Comparison of ENCODE assay signal across 11 mouse cellular contexts in genomic region chr6:64798804-64799203, GRCm38 (mm10).
DNase-seq lines count a peak whose midpoint lies in the region; ATAC-seq and TF ChIP-seq lines count a peak whose summit lies in the region.
"Had no signal": no experiment of that assay in that cellular context is flagged by ENCODE, and none has a peak within 500 bp of the region (broad histone marks: within the 10 kb centered on the region; RNA-seq: fewer than 3 reads in every experiment).

No protein-coding gene starts in this region.

- no peak for DNase-seq in kidney, adult 2 months
- DNase-seq in forebrain, embryonic 10.5 days (ENCODE audit: extremely low spot score, low spot score), result no peak
- no peak for DNase-seq in midbrain, embryonic 14.5 days
- no peak for DNase-seq in thymus, postnatal 25 days
- DNase-seq in left cerebral cortex, postnatal 4 days, result no peak
- DNase-seq: cerebellum, adult 11 months; kidney, adult 11 months had no signal

- TF ChIP-seq POLR2A in kidney, adult 2 months (IDR thresholded peaks at IDR 0.05; ENCODE audit: low read depth, low read length), result no peak

- H3K27ac ChIP-seq in kidney, embryonic 16.5 days (ENCODE audit: low read length), result no peak overlapping the region
- H3K27ac ChIP-seq in kidney, adult 2 months (ENCODE audit: insufficient read depth, low read depth, low read length), result no peak overlapping the region
- no peak overlapping the region for H3K27ac ChIP-seq in forebrain, embryonic 10.5 days
- no peak overlapping the region for H3K27ac ChIP-seq in hindbrain, embryonic 15.5 days (replicated peaks)
- H3K27ac ChIP-seq in midbrain, embryonic 14.5 days (replicated peaks; ENCODE audit: low read depth, low read length), result no peak overlapping the region

- H3K4me1 ChIP-seq in kidney, embryonic 16.5 days (ENCODE audit: insufficient read depth, low read length), result no peaks in the 10 kb centered on the region
- H3K4me1 ChIP-seq in kidney, adult 2 months (ENCODE audit: control insufficient read depth, insufficient read depth, low read length), result 0 out of 2 replicates have a peak, but pooled peaks cover 3% of the 10 kb centered on the region
- peaks cover 16% of the 10 kb centered on the region for H3K4me1 ChIP-seq in forebrain, embryonic 10.5 days
- 0 out of 2 replicates have a peak, but pooled peaks cover 4% of the 10 kb centered on the region for H3K4me1 ChIP-seq in hindbrain, embryonic 15.5 days (replicated peaks)
- H3K4me1 ChIP-seq in midbrain, embryonic 14.5 days (ENCODE audit: control insufficient read depth, insufficient read depth, low read length), result peaks cover 3% of the 10 kb centered on the region; the same call in 1 of the 2 replicates

- no peak for TF ChIP-seq CTCF in kidney, adult 2 months (conservative IDR thresholded peaks at IDR 0.05; ENCODE audit: insufficient read depth, insufficient read length, low read depth, low read length)

- ATAC-seq in kidney, embryonic 16.5 days (ENCODE audit: low FRiP score, low TSS enrichment), result no peak
- ATAC-seq in hindbrain, embryonic 15.5 days (ENCODE audit: low FRiP score, low read depth), result peak; percentile 32; the same call in 1 of the 2 replicates
- ATAC-seq in midbrain, embryonic 14.5 days (ENCODE audit: low FRiP score, low TSS enrichment), result no peak
- no peak for ATAC-seq in erythroblast, adult 5-6 weeks (replicated peaks; ENCODE audit: low FRiP score, poor library complexity, severe bottlenecking)
- ATAC-seq: activated CD4-positive, CD25-positive, alpha-beta regulatory T cell, adult 4 months had no signal

- no peaks in the 10 kb centered on the region for H3K9me3 ChIP-seq in kidney, embryonic 16.5 days (ENCODE audit: low read length)
- H3K9me3 ChIP-seq in forebrain, embryonic 10.5 days, result no peaks in the 10 kb centered on the region
- no peaks in the 10 kb centered on the region for H3K9me3 ChIP-seq in hindbrain, embryonic 15.5 days
- no peaks in the 10 kb centered on the region for H3K9me3 ChIP-seq in midbrain, embryonic 14.5 days (ENCODE audit: control insufficient read depth, low read length)

- 0 out of 2 replicates have a peak overlapping the region, but pooled peaks have one; percentile 40 for H3K4me3 ChIP-seq in kidney, embryonic 16.5 days (ENCODE audit: low read length)
- H3K4me3 ChIP-seq in kidney, adult 2 months (ENCODE audit: insufficient read depth, low read depth, low read length), result no peak overlapping the region
- peak overlapping the region; percentile 57 for H3K4me3 ChIP-seq in forebrain, embryonic 10.5 days
- H3K4me3 ChIP-seq in hindbrain, embryonic 15.5 days, result peak overlapping the region; percentile 48
- H3K4me3 ChIP-seq in midbrain, embryonic 14.5 days (replicated peaks; ENCODE audit: low read depth, low read length), result peak overlapping the region; percentile 35

- H3K27me3 ChIP-seq in kidney, embryonic 16.5 days (ENCODE audit: insufficient read depth, low read length), result peaks cover 4% of the 10 kb centered on the region; the same call in 1 of the 2 replicates
- H3K27me3 ChIP-seq in kidney, adult 2 months (replicated peaks; ENCODE audit: control insufficient read depth, insufficient read depth, low read length), result no peaks in the 10 kb centered on the region
- peaks cover 16% of the 10 kb centered on the region for H3K27me3 ChIP-seq in forebrain, embryonic 10.5 days (ENCODE audit: poor library complexity, severe bottlenecking)
- H3K27me3 ChIP-seq in hindbrain, embryonic 15.5 days, result 0 out of 2 replicates have a peak, but pooled peaks cover 3% of the 10 kb centered on the region
- no peaks in the 10 kb centered on the region; the same call in 1 of the 2 replicates for H3K27me3 ChIP-seq in midbrain, embryonic 14.5 days (ENCODE audit: control insufficient read depth, insufficient read depth, low read length)

- H3K9ac ChIP-seq in kidney, embryonic 16.5 days (replicated peaks; ENCODE audit: low read length), result no peak overlapping the region
- H3K9ac ChIP-seq in hindbrain, embryonic 15.5 days, result no peak overlapping the region
- no peak overlapping the region; the same call in 1 of the 2 replicates for H3K9ac ChIP-seq in midbrain, embryonic 14.5 days (replicated peaks; ENCODE audit: low read length)

- no peaks in the 10 kb centered on the region for H3K36me3 ChIP-seq in kidney, embryonic 16.5 days (ENCODE audit: insufficient read depth, low read length)
- no peaks in the 10 kb centered on the region for H3K36me3 ChIP-seq in kidney, adult 2 months (ENCODE audit: control insufficient read depth, insufficient read depth, low read length)
- H3K36me3 ChIP-seq in forebrain, embryonic 10.5 days (replicated peaks), result no peaks in the 10 kb centered on the region
- no peaks in the 10 kb centered on the region for H3K36me3 ChIP-seq in hindbrain, embryonic 15.5 days
- no peaks in the 10 kb centered on the region for H3K36me3 ChIP-seq in midbrain, embryonic 14.5 days (ENCODE audit: control insufficient read depth, insufficient read depth, low read length)

- intact Hi-C loops in left cerebral cortex, postnatal 4 days (cut with DNase I), result no loop called here

- peak overlapping the region; percentile 61 for H3K4me2 ChIP-seq in kidney, embryonic 16.5 days (replicated peaks; ENCODE audit: low read depth, low read length)
- peak overlapping the region; percentile 70 for H3K4me2 ChIP-seq in hindbrain, embryonic 15.5 days
- peak overlapping the region; percentile 61 for H3K4me2 ChIP-seq in midbrain, embryonic 14.5 days (ENCODE audit: low read length)

- WGBS in kidney, embryonic 16.5 days, result 55% methylated on average over 5 of the region's 5 CpGs
- 50% methylated on average over 5 of the region's 5 CpGs for WGBS in kidney, adult 2 months
- WGBS in forebrain, embryonic 10.5 days, result 68% methylated on average over 5 of the region's 5 CpGs
- 64% methylated on average over 5 of the region's 5 CpGs for WGBS in hindbrain, embryonic 15.5 days
- 66% methylated on average over 5 of the region's 5 CpGs for WGBS in midbrain, embryonic 14.5 days
